Mouse (Mus musculus) forebrain, embryonic 13.5 days (tissue): ENCODE results near the gene Rcc2. TPM values are rescaled to one million over a fixed set of nuclear protein-coding genes. Genes with fewer than 3 reads are reported as not detected.

ENCODE experiments used
- ATAC-seq: fragments of 200-750 bp; cut with Nextera tagmentation; 2 replicates; pipeline ENCODE4 v1.8.0; 2017
- H3K27ac ChIP-seq: fragments of 300-500 bp; sonication (generic); 2 replicates; pipeline ENCODE4 v1.5.1; 2015; ENCODE audit warnings: inconsistent platforms, mild to moderate bottlenecking, moderate library complexity
- H3K27me3 ChIP-seq: fragments of 300-500 bp; sonication (generic); 2 replicates; pipeline ENCODE4 v1.6.1; 2015; ENCODE audit warnings: mild to moderate bottlenecking, inconsistent platforms
- H3K36me3 ChIP-seq: fragments of 300-500 bp; sonication (generic); 2 replicates; pipeline ENCODE4 v1.6.1; 2015; ENCODE audit warnings: mild to moderate bottlenecking, inconsistent platforms; ENCODE audit not compliant: poor library complexity, severe bottlenecking
- H3K4me1 ChIP-seq: fragments of 300-500 bp; sonication (generic); 2 replicates; pipeline ENCODE4 v1.6.1; 2015; ENCODE audit warnings: inconsistent platforms
- H3K4me2 ChIP-seq: fragments of 300-500 bp; sonication (generic); 2 replicates; pipeline ENCODE4 v1.6.1; 2015; ENCODE audit warnings: inconsistent platforms, mild to moderate bottlenecking, moderate library complexity
- H3K4me3 ChIP-seq: fragments of 300-500 bp; sonication (generic); 2 replicates; pipeline ENCODE4 v1.5.1; 2015; ENCODE audit warnings: mild to moderate bottlenecking, inconsistent platforms
- H3K9ac ChIP-seq: fragments of 300-500 bp; sonication (generic); 2 replicates; pipeline ENCODE4 v1.6.1; 2015; ENCODE audit warnings: mild to moderate bottlenecking, inconsistent platforms
- H3K9me3 ChIP-seq: fragments of 300-500 bp; sonication (generic); replicated peaks from 2 replicates; pipeline ENCODE4 v1.6.1; 2016; ENCODE audit warnings: inconsistent platforms
- WGBS: fragments of 180-500 bp; shearing (Covaris S2); methylation state at CpG from one replicate; pipeline ENCODE4 v1.1.7; 2015; 5-methylcytosine and 5-hydroxymethylcytosine counted together
- polyA plus RNA-seq: library from polyadenylated mRNA; unstranded; fragments of >200 nt; fragmentation: Nextera tagmentation; extraction: Ambion mirVana; gene quantifications from 2 replicates; pipeline ENCODE4 v1.2.1, GENCODE M21; 2015

Rcc2 gene
- polyA plus RNA-seq, 1 experiment from 2014 or later: 34.0 TPM

- Histone ChIP-seq H3K4me3 (no peak overlapping the region), H3K27ac (no peak overlapping the region), H3K4me2 (no peak overlapping the region), H3K4me1 (no peaks in the 10 kb centered on the region), H3K36me3 (no peaks in the 10 kb centered on the region), H3K9me3 (no peaks in the 10 kb centered on the region), H3K9ac (no peak overlapping the region), H3K27me3 (no peaks in the 10 kb centered on the region)
- WGBS: 78% methylated on average over 16 of the region's 16 CpGs
- ATAC-seq: no peak
Observed at GRCm38 (mm10) chr4:140689873-140690655, 10.3 kb upstream of the Rcc2 start.

GRCm38 (mm10) chr4:140691481-140691880 lies 8.9 kb upstream of the Rcc2 start:
- 79% methylated on average over 7 of the region's 7 CpGs for WGBS
- Histone ChIP-seq H3K9me3 (no peaks in the 10 kb centered on the region), H3K9ac (no peak overlapping the region), H3K27ac (no peak overlapping the region), H3K27me3 (no peaks in the 10 kb centered on the region), H3K4me1 (no peaks in the 10 kb centered on the region), H3K36me3 (no peaks in the 10 kb centered on the region), H3K4me3 (no peak overlapping the region), H3K4me2 (no peak overlapping the region)
- no peak for ATAC-seq

- Histone ChIP-seq H3K36me3 (no peaks in the 10 kb centered on the region), H3K27me3 (peaks cover 7% of the 10 kb centered on the region), H3K4me2 (no peak overlapping the region), H3K4me3 (no peak overlapping the region), H3K27ac (no peak overlapping the region), H3K9me3 (no peaks in the 10 kb centered on the region), H3K4me1 (no peaks in the 10 kb centered on the region), H3K9ac (no peak overlapping the region)
- WGBS: 80% methylated on average over 4 of the region's 4 CpGs
- ATAC-seq: no peak
Observed at GRCm38 (mm10) chr4:140693513-140693912, 6.8 kb upstream of the Rcc2 start.

GRCm38 (mm10) chr4:140694551-140695060 lies 5.7 kb upstream of the Rcc2 start:
- H3K27me3 ChIP-seq: peaks cover 17% of the 10 kb centered on the region
- no peak overlapping the region for H3K27ac ChIP-seq
- ATAC-seq: no peak
- H3K4me1 ChIP-seq: peaks cover 5% of the 10 kb centered on the region; the same call in 1 of the 2 replicates
- no peak overlapping the region for H3K4me3 ChIP-seq
- WGBS: 48% methylated on average over 1 of the region's 1 CpGs
- no peak overlapping the region for H3K9ac ChIP-seq
- no peaks in the 10 kb centered on the region for H3K9me3 ChIP-seq
- no peak overlapping the region for H3K4me2 ChIP-seq
- H3K36me3 ChIP-seq: no peaks in the 10 kb centered on the region

GRCm38 (mm10) chr4:140695146-140695545 lies 5.2 kb upstream of the Rcc2 start:
- H3K4me2 ChIP-seq: no peak overlapping the region
- 64% methylated on average over 7 of the region's 7 CpGs for WGBS
- ATAC-seq: no peak

GRCm38 (mm10) chr4:140695675-140696585 lies 4.4 kb upstream of the Rcc2 start:
- H3K9ac ChIP-seq: no peak overlapping the region
- peaks cover 16% of the 10 kb centered on the region for H3K4me1 ChIP-seq
- no peaks in the 10 kb centered on the region for H3K9me3 ChIP-seq
- no peak for ATAC-seq
- H3K27ac ChIP-seq: no peak overlapping the region
- peaks cover 27% of the 10 kb centered on the region for H3K27me3 ChIP-seq
- H3K4me2 ChIP-seq: no peak overlapping the region
- H3K36me3 ChIP-seq: no peaks in the 10 kb centered on the region
- H3K4me3 ChIP-seq: no peak overlapping the region
- WGBS: 84% methylated on average over 14 of the region's 14 CpGs

More at GRCm38 (mm10) chr4:140695146-140695545, 5.2 kb upstream of the Rcc2 start:
- H3K27me3 ChIP-seq: peaks cover 19% of the 10 kb centered on the region
- H3K36me3 ChIP-seq: no peaks in the 10 kb centered on the region
- H3K4me1 ChIP-seq: peaks cover 9% of the 10 kb centered on the region; the same call in 1 of the 2 replicates
- H3K9ac ChIP-seq: no peak overlapping the region
- H3K4me3 ChIP-seq: no peak overlapping the region
- no peak overlapping the region for H3K27ac ChIP-seq
- H3K9me3 ChIP-seq: no peaks in the 10 kb centered on the region

GRCm38 (mm10) chr4:140699441-140700127 lies 757 bp upstream of the Rcc2 start:
- peak overlapping the region; percentile 22 for H3K9ac ChIP-seq

GRCm38 (mm10) chr4:140701049-140701715 lies 841 bp downstream of the Rcc2 start:
- H3K4me1 ChIP-seq: peaks cover 49% of the 10 kb centered on the region
- peak overlapping the region; percentile 73 for H3K4me3 ChIP-seq
- H3K4me2 ChIP-seq: peak overlapping the region; percentile 91
- 1% methylated on average over 47 of the region's 61 CpGs for WGBS
- peaks cover 21% of the 10 kb centered on the region for H3K36me3 ChIP-seq
- H3K9me3 ChIP-seq: no peaks in the 10 kb centered on the region
- H3K27ac ChIP-seq: peak overlapping the region; percentile 96
- H3K27me3 ChIP-seq: peaks cover 28% of the 10 kb centered on the region
- peak; percentile 75 for ATAC-seq
- peak overlapping the region; percentile 88 for H3K9ac ChIP-seq

More at GRCm38 (mm10) chr4:140699441-140700127, 757 bp upstream of the Rcc2 start:
- ATAC-seq: no peak
- H3K27ac ChIP-seq: no peak overlapping the region
- peaks cover 35% of the 10 kb centered on the region for H3K4me1 ChIP-seq
- no peaks in the 10 kb centered on the region for H3K9me3 ChIP-seq
- H3K4me3 ChIP-seq: peak overlapping the region; percentile 31
- whole genome bisulfite sequencing: 6% methylated on average over 29 of the region's 29 CpGs
- H3K27me3 ChIP-seq: peaks cover 28% of the 10 kb centered on the region
- peaks cover 7% of the 10 kb centered on the region for H3K36me3 ChIP-seq
- H3K4me2 ChIP-seq: peak overlapping the region; percentile 91

- WGBS: under 1% methylated on average over 50 of the region's 107 CpGs
- H3K4me1 ChIP-seq: peaks cover 55% of the 10 kb centered on the region
Observed at GRCm38 (mm10) chr4:140701716-140702561, 1.6 kb downstream of the Rcc2 start.

GRCm38 (mm10) chr4:140702611-140703327 lies 2.4 kb downstream of the Rcc2 start:
- H3K36me3 ChIP-seq: peaks cover 37% of the 10 kb centered on the region
- H3K4me3 ChIP-seq: peak overlapping the region; percentile 73
- WGBS: under 1% methylated on average over 17 of the region's 68 CpGs
- H3K27me3 ChIP-seq: peaks cover 28% of the 10 kb centered on the region
- peak overlapping the region; percentile 96 for H3K27ac ChIP-seq
- peak; percentile 74 for ATAC-seq
- H3K4me2 ChIP-seq: peak overlapping the region; percentile 91
- peak overlapping the region; percentile 88 for H3K9ac ChIP-seq
- no peaks in the 10 kb centered on the region for H3K9me3 ChIP-seq
- peaks cover 63% of the 10 kb centered on the region for H3K4me1 ChIP-seq

More at GRCm38 (mm10) chr4:140701716-140702561, 1.6 kb downstream of the Rcc2 start:
- H3K27me3 ChIP-seq: peaks cover 28% of the 10 kb centered on the region
- H3K4me2 ChIP-seq: peak overlapping the region; percentile 91
- ATAC-seq: peak; percentile 30
- H3K4me3 ChIP-seq: peak overlapping the region; percentile 73
- H3K9me3 ChIP-seq: no peaks in the 10 kb centered on the region
- peak overlapping the region; percentile 88 for H3K9ac ChIP-seq
- peak overlapping the region; percentile 96 for H3K27ac ChIP-seq
- peaks cover 29% of the 10 kb centered on the region for H3K36me3 ChIP-seq
